Mouse (Mus musculus) embryonic fibroblast, embryonic 13.5 days (primary cell): ENCODE results near the gene Hivep2.

Experiments
- CTCF ChIP-seq: IDR thresholded peaks from 2 replicates; pipeline ENCODE4 v1.5.1; 2011; ENCODE audit warnings: mild to moderate bottlenecking, control low read depth, low read length, moderate library complexity, borderline replicate concordance; ENCODE audit not compliant: insufficient read depth
- POLR2A ChIP-seq: IDR thresholded peaks from 2 replicates; pipeline ENCODE4 v1.6.1; 2011; ENCODE audit warnings: low read depth, mild to moderate bottlenecking, control low read depth, low read length, moderate library complexity

- TF ChIP-seq CTCF (no peak), POLR2A (no peak)
Observed at GRCm38 (mm10) chr10:14197261-14197660, 231.4 kb downstream of the Hivep2 start.
